Mouse (Mus musculus): ENCODE data around the gene Ecm2. TPM values are rescaled to one million over a fixed set of nuclear protein-coding genes. Genes with fewer than 3 reads are reported as not detected.

The Ecm2 gene
- 0.21 and 0.45 TPM in 2 replicates for polyA plus RNA-seq (2016; fragmentation: Nextera tagmentation; extraction: Ambion mirVana)

DNA sequence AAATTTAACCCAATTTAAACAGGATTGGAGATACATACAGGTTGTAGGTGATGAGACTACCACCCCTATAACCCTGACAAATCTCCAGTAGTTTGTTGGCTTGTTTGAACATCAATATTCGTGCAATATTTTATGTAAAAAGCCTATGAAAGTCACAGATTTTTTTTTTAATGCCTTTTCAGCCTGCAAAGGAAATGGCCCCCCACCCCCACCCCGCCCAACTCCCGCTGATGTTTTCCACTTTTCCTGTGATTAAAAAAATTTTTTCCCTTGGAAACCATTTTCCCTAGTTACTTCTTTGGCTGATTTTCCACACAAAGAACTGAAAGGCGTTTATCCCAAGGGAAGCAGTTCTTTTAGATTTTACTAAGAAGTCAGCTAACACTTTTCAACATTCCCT lies at the start of gene Ecm2:
TSS of gene Ecm2 (plus strand) at position 301 of the 400 bp plus-strand sequence.
- whole genome bisulfite sequencing, result 82% methylated on average over 4 of the region's 4 CpGs
- Histone ChIP-seq H3K27ac (no peak within 1 kb of the TSS), H3K4me1 (no peaks in the 10 kb centered on the region), H3K36me3 (no peaks in the 10 kb centered on the region), H3K4me3 (no peak within 1 kb of the TSS), H3K9me3 (replicated peaks) (no peaks in the 10 kb centered on the region), H3K27me3 (ENCODE audit: low read depth, poor library complexity, severe bottlenecking) (no peaks in the 10 kb centered on the region)
- DNase-seq (ENCODE audit: low spot score), result no peak

DNA sequence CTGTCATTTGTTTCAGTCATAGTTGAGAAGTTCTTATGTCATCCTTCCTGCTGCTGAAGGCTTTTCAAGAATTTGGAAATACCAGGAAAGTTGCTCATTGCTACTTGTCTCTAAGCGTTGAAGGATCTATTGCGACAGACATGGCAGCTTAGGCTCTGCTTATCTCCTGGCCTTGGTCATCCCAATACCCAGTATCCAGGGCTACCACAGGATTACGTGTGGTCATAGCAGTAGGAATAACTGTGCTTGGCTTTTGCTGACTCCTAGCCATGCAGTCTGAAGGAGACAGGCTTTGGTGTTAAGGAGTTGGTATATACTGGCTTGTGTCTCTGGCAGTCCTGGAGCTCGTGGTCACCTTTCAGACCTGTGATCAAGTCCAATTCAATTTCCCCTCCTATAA lies 44.3 kb upstream of the Ecm2 start:
- no peaks in the 10 kb centered on the region for H3K4me1 ChIP-seq
- H3K27me3 ChIP-seq (ENCODE audit: low read depth, poor library complexity, severe bottlenecking), result no peaks in the 10 kb centered on the region
- no peak for DNase-seq (ENCODE audit: low spot score)
- H3K36me3 ChIP-seq, result peaks cover 79% of the 10 kb centered on the region
- no peak overlapping the region for H3K4me3 ChIP-seq
- no peaks in the 10 kb centered on the region for H3K9me3 ChIP-seq (replicated peaks)
- 92% methylated on average over 4 of the region's 4 CpGs for WGBS
- no peak overlapping the region for H3K27ac ChIP-seq

DNA sequence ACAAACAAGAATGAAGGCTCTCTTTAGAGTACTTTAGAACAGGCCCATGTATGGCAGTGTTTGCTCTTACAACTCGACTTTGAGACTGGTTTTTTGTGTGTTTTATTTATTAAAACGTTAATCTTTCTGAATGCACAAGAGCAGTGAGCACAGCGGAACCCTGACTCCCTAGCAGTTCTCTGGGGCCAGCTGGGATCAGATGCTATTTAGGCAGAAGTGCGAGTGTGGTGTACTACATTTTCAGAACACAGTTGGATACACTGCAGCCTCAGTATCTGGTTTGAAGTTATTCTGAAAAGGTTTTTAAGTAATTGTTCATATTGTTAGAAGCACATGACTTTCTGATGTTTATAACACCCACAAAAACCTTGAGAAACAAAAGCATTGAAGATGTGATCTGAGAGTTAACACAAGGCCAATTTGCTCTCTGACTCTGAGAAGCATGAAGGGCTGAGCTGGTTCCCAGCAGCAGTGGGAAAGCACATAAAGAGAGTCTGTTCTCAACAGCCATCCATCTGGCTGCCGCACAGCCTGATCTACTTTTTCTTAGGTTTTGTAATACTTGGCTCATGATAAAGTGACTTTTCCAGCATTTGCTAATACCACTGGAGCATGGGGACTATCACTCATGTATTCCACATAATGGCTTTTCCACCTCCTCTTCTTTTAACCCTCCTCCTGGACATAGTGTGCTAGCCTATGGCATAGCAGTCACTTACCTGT lies 43.8 kb upstream of the Ecm2 start:
- H3K27ac ChIP-seq, result no peak overlapping the region
- peaks cover 80% of the 10 kb centered on the region for H3K36me3 ChIP-seq
- DNase-seq (ENCODE audit: low spot score), result no peak
- no peaks in the 10 kb centered on the region for H3K9me3 ChIP-seq (replicated peaks)
- 93% methylated on average over 5 of the region's 5 CpGs for WGBS
- no peaks in the 10 kb centered on the region for H3K27me3 ChIP-seq (ENCODE audit: low read depth, poor library complexity, severe bottlenecking)
- H3K4me1 ChIP-seq, result no peaks in the 10 kb centered on the region
- no peak overlapping the region for H3K4me3 ChIP-seq

DNA sequence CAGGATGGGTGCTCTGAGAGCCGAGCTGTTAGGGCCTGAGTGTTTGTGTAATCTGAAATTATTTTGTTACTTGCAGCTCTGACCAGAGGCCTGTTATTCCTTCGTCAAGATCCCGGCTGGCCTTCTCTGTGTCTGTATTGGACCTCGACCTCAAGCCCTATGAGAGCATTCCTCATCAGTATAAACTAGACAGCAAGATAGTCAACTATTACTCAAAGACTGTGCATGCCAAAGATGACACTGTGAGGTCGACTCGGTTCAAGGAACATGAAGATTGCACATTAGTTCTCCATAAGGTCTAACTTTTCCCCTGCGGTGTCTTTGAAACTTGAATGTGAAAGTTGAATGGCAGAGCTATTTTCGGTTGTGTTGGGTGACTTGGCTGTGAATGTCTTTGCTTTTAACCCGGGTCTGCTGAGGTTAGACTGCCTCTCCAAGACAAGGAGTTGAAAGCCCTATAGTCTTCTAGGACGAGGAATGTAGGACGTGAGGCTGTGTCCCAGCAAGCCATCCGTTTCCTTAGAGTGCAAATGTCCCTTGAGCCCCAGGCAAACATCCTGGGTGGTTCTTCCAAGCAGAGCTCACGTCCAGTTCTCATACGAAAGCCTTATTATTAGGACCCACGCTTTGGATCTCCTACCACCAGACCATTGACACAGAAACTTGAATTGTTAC lies 43.0 kb upstream of the Ecm2 start:
- H3K36me3 ChIP-seq, result peaks cover 79% of the 10 kb centered on the region
- H3K9me3 ChIP-seq (replicated peaks), result no peaks in the 10 kb centered on the region
- no peak for DNase-seq (ENCODE audit: low spot score)
- no peak overlapping the region for H3K4me3 ChIP-seq
- no peaks in the 10 kb centered on the region for H3K27me3 ChIP-seq (ENCODE audit: low read depth, poor library complexity, severe bottlenecking)
- H3K4me1 ChIP-seq, result no peaks in the 10 kb centered on the region
- 94% methylated on average over 15 of the region's 15 CpGs for WGBS
- no peak overlapping the region for H3K27ac ChIP-seq

DNA sequence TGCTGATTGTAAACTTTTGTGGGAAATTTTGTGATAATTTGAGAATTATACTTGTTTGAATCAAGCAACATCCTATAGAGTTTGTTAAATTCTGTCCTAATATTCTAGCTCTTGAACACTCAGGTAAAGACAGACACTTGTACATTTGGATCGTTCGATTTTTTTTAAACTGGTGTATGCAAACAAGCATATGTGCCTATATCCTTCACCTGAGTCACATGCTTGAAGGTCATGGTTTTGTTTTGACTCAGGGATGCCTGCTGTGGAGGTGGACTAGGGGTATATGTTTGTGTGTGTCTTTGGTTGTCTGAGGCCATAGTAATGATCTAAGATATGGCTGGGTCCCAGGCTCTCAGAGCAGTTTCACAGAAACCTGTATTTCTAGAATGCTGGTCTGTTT lies 41.7 kb upstream of the Ecm2 start:
- H3K27ac ChIP-seq, result no peak overlapping the region
- WGBS, result 93% methylated on average over 2 of the region's 2 CpGs
- no peaks in the 10 kb centered on the region for H3K27me3 ChIP-seq (ENCODE audit: low read depth, poor library complexity, severe bottlenecking)
- peaks cover 69% of the 10 kb centered on the region for H3K36me3 ChIP-seq
- no peak overlapping the region for H3K4me3 ChIP-seq
- no peak for DNase-seq (ENCODE audit: low spot score)
- peaks cover 3% of the 10 kb centered on the region; the same call in 1 of the 2 replicates for H3K4me1 ChIP-seq
- no peaks in the 10 kb centered on the region for H3K9me3 ChIP-seq (replicated peaks)

DNA sequence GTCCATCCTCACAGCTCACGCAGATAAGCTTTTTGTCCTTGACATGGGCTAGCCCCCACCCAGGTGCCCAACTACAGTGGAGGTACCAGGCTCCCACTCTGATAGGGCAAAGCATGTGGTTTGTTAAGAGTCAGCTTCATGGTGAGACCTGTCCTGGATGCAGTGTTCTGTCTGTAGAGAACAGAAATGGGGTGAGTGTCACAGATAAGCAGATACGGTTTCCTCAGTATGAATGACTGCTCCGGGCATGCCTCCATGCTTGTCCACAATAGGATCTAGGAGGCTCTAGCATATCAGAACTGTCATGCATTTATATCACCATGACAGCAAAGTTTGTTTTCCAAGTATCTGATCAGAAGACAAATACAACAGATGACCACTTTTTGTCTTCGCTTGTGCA lies 38.7 kb upstream of the Ecm2 start:
- DNase-seq (ENCODE audit: low spot score), result no peak
- peak overlapping the region; percentile 46; the same call in 1 of the 2 replicates for H3K27ac ChIP-seq

DNA sequence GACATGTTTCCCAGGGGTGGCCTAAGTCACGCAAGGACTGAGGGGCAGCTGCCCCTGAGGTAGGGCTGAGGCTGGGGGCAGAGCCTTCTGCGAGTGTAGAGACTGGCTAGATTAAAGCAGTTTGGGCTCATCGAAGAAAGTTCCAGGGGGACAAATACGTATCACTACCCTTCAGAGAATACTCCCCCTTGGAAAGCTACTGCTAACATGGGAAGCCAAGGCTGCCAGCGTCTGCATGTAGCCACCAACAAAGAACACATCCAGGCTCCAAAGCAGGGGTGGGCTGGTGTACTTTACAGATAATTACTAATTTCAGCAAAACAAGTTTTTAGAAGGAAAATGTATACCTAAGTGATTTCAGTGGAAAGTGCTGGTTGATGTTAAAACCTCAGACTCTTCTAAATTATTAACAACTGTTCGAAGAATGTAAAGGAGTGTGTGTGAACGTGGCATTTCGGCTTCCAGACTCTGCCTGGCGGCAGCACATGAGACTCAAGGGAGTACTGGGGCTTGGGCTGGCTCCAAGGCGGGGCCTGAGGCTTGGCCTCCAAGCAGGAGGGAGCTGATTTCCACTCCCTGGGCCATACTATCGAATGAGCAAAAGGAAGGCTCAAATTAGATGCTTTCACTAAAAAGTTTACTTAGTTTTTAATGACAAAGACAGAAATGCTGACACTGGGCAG lies 38.1 kb upstream of the Ecm2 start:
- no peak overlapping the region for H3K4me3 ChIP-seq
- H3K4me1 ChIP-seq, result peaks cover 3% of the 10 kb centered on the region; the same call in 1 of the 2 replicates
- H3K27ac ChIP-seq, result peak overlapping the region; percentile 46; the same call in 1 of the 2 replicates
- H3K36me3 ChIP-seq, result peaks cover 41% of the 10 kb centered on the region
- 83% methylated on average over 11 of the region's 11 CpGs for WGBS
- no peaks in the 10 kb centered on the region for H3K27me3 ChIP-seq (ENCODE audit: low read depth, poor library complexity, severe bottlenecking)
- no peak for DNase-seq (ENCODE audit: low spot score)
- no peaks in the 10 kb centered on the region for H3K9me3 ChIP-seq (replicated peaks)

More for the DNA sequence above, 38.7 kb upstream of the Ecm2 start:
- no peak overlapping the region for H3K4me3 ChIP-seq
- H3K27me3 ChIP-seq (ENCODE audit: low read depth, poor library complexity, severe bottlenecking), result no peaks in the 10 kb centered on the region
- peaks cover 3% of the 10 kb centered on the region; the same call in 1 of the 2 replicates for H3K4me1 ChIP-seq
- H3K36me3 ChIP-seq, result peaks cover 45% of the 10 kb centered on the region
- no peaks in the 10 kb centered on the region for H3K9me3 ChIP-seq (replicated peaks)
- 96% methylated on average over 4 of the region's 4 CpGs for WGBS

DNA sequence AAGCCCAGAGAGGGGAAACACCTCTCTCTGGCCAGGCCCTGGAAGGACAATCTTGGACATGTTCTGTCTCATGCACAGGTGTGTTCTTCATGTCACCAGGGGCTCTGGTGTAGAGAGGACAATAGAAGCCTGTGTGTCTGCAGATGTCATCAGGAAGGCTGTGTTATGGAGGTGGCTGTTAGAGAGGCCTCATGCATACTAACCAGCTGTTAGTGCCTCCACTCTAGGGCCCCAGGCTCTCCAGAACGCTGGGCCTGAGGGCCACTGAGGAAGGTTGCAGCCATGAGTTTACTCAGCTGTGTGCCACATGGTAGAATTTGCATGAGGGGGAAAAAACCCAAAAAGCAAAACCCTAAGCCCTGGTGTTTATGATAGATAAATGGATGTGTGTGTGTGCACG lies 37.0 kb upstream of the Ecm2 start:
- no peaks in the 10 kb centered on the region for H3K9me3 ChIP-seq (replicated peaks)
- H3K36me3 ChIP-seq, result peaks cover 30% of the 10 kb centered on the region
- no peak overlapping the region for H3K4me3 ChIP-seq
- no peaks in the 10 kb centered on the region for H3K27me3 ChIP-seq (ENCODE audit: low read depth, poor library complexity, severe bottlenecking)
- WGBS, result 83% methylated on average over 2 of the region's 2 CpGs
- peaks cover 3% of the 10 kb centered on the region; the same call in 1 of the 2 replicates for H3K4me1 ChIP-seq
- H3K27ac ChIP-seq, result no peak overlapping the region
- DNase-seq (ENCODE audit: low spot score), result no peak

DNA sequence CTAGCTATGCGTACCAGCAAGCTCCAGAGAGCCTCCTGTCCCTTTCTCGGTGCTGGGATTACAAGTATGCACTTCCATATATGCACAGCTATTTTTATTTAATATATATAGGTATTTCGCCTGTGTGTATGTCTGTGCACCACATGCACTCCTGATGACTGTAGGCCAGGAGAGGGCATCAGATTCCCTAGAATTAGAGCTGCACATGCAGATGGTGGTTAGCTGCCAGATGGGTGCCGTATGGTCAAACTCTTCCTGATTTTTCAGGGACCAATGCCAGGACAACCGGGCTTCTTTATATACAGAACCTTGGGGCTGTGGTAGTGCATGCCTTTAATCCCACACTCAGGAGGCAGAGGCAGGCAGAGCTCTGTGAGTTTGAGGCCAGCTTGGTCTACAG lies 35.6 kb upstream of the Ecm2 start:
- peaks cover 18% of the 10 kb centered on the region for H3K36me3 ChIP-seq
- H3K27me3 ChIP-seq (ENCODE audit: low read depth, poor library complexity, severe bottlenecking), result no peaks in the 10 kb centered on the region
- H3K4me3 ChIP-seq, result no peak overlapping the region
- H3K9me3 ChIP-seq (replicated peaks), result no peaks in the 10 kb centered on the region
- peaks cover 3% of the 10 kb centered on the region; the same call in 1 of the 2 replicates for H3K4me1 ChIP-seq
- 96% methylated on average over 5 of the region's 5 CpGs for WGBS
- no peak for DNase-seq (ENCODE audit: low spot score)
- H3K27ac ChIP-seq, result no peak overlapping the region

DNA sequence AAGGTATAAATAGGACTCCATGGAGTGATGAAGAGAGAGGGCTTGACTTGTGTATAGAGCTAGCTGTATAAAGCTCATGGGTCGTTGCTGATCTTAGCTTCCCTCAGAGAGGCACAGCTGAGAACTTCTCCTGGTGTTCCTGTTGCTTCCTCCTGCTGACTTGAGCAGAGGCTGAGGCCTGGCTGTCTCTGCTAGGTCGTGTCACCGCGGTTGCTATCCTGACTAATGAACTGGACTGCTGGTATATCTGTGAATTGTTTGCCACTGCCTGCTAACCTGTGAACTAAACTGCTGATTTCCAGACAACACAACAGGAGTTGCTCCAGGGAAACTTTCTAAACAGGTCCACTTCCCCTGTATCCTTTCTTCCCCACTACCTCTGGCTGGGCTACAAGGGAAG lies 34.3 kb upstream of the Ecm2 start:
- Histone ChIP-seq H3K36me3 (peaks cover 5% of the 10 kb centered on the region), H3K27me3 (ENCODE audit: low read depth, poor library complexity, severe bottlenecking) (no peaks in the 10 kb centered on the region), H3K9me3 (replicated peaks) (no peaks in the 10 kb centered on the region), H3K4me3 (no peak overlapping the region), H3K4me1 (peaks cover 3% of the 10 kb centered on the region; the same call in 1 of the 2 replicates), H3K27ac (no peak overlapping the region)
- no peak for DNase-seq (ENCODE audit: low spot score)
- 88% methylated on average over 4 of the region's 4 CpGs for WGBS

DNA sequence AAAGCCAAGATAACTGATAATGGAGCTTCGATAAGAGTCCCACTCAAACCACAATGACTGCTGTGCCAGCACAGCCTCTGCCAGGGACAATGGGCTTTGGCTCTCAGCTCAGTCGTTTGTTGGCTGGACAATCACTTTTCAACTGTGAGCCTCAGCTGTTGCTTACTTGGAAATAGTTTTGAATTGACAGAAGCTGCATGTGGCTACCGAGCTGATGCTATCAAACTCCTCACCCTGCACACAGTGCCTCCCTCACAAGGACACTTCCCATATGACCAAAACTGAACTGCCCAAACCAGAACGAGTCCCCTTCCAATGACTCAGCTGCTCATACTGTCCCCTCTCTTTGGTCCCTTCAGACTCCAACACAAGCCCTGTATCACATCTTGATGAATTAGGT lies 33.8 kb upstream of the Ecm2 start:
- no peak overlapping the region for H3K27ac ChIP-seq
- H3K27me3 ChIP-seq (ENCODE audit: low read depth, poor library complexity, severe bottlenecking), result no peaks in the 10 kb centered on the region
- peaks cover 3% of the 10 kb centered on the region; the same call in 1 of the 2 replicates for H3K4me1 ChIP-seq
- no peak overlapping the region for H3K4me3 ChIP-seq
- 0 out of 2 replicates have a peak, but pooled peaks cover under 1% of the 10 kb centered on the region for H3K36me3 ChIP-seq
- WGBS, result 84% methylated on average over 4 of the region's 4 CpGs
- H3K9me3 ChIP-seq (replicated peaks), result no peaks in the 10 kb centered on the region
- DNase-seq (ENCODE audit: low spot score), result no peak

DNA sequence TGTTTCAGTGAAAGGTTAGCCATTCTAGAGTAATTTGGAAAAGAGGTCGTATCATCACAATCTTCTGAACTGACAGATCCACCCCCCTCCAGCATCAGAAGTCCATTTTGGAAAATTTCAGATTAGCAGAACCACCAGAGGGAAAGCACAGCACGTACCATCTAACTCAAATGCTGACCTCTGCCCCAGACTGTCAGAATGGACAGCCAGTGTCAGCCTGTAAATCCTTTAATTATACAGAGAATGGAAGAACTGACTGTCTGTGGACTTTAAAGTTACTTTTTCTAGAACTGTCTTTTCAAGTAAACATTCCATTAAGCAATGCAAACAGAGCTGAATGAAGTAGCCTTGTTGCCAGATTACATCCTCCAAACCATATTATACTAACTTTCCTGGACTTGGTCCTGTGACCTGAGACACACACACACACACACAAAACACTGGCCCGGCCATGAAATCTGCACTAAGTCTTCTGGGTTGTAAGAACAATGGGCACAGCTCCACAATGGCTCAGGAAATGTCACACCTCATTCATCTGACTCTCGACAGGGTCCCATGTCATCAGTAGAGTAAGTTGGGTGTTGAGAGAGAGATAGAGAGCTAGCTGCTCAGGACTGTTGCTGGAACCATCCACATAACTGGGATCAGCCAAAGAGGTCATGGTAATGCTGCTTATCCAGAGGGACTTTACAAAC lies 32.5 kb upstream of the Ecm2 start:
- Histone ChIP-seq H3K4me3 (no peak overlapping the region), H3K36me3 (no peaks in the 10 kb centered on the region), H3K27me3 (ENCODE audit: low read depth, poor library complexity, severe bottlenecking) (no peaks in the 10 kb centered on the region), H3K4me1 (peaks cover 3% of the 10 kb centered on the region; the same call in 1 of the 2 replicates), H3K9me3 (replicated peaks) (no peaks in the 10 kb centered on the region), H3K27ac (no peak overlapping the region)
- WGBS, result 72% methylated on average over 4 of the region's 4 CpGs
- DNase-seq (ENCODE audit: low spot score), result no peak
